Mouse (Mus musculus) gastrocnemius, postnatal 36 days (tissue): ENCODE measurements at regions not wholly inside any gene's neighbourhood (a gene's known extent, or its start where the extent isn't known, plus 50 kb on each side); places are given as distances from the start of the nearest gene placed in this dataset.

ENCODE experiments used
- DNase-seq, 2 experiments: peaks; one replicate each; pipeline ENCODE4 v3.0.0; 2022
- intact Hi-C: fragments of 180-260 bp; cut with DNase I; formaldehyde crosslinking; loops from one replicate; pipeline ENCODE4 v1.15.1; 2025

DNA sequence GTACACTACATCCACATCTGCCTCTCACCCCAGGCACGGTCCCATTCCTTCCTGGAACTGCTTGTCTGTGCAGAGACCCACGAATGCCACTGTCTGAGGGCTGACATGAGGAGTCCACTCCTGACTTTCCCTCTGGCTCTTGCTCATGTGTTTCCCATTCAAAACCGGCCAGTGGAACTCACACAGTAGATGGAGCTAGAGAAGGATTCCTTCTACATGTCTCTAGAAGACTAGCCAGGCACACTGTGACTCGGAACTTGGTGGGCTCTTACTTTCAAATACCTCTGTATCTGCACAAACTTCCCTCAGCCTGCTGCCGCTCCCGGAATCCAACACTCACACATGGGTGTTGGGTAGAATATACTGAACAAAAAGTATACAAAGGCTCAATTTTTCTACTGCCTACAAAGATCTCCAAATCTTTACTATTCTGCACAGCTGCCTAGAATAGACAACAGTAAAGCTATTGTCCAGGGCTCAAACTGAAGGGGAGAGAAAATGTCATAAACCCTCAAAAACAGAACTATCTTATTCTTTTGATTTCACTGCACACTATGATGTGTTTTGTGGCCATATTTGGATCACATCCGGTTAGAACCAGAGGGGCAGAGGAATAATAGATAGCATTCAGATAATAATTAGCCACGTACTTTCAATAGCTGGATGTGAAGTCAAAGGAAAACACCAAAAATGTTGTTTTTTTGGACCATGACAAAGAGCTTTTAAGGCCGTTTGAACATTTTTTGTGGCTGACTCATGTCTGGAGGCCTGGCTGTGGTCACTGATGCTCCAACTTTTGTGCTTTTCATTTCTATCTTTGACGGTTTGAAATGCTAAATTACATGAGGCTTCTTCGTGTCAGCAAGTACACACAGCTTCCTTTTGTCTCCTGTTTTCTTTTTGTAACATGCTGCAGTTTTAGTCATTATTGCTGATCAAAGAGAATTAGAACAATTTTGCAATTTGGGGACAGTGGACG is 164.3 kb upstream of the Foxd3 start:
- no peak for DNase-seq
- intact Hi-C loops, result no loop called here

DNA sequence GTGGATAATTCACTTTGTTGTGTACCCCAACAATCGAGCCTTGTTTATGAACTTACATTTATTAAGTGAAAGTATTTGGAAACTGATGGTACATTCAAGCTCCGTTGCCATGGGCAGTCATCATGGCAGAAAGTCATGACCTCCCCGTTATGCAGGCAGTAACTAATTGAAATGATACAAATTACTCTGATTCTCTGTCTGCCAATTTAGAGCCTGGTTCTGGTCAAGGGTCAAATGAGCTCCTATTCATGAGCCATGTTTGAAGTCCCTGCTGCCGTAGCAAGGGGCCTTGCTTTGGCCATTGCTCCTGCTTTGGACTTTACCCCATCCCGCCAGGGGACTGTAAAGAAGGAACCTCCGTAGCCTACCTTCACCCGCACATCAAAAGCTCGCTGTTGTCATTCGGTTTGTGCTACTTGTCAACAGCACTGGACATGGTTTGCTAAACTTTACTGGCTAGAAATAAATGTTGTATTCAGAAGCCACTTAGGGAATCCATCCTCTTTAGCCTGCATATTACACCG is 152.8 kb upstream of the Foxd3 start:
- intact Hi-C loops, result no loop called here
- DNase-seq, result no peak

DNA sequence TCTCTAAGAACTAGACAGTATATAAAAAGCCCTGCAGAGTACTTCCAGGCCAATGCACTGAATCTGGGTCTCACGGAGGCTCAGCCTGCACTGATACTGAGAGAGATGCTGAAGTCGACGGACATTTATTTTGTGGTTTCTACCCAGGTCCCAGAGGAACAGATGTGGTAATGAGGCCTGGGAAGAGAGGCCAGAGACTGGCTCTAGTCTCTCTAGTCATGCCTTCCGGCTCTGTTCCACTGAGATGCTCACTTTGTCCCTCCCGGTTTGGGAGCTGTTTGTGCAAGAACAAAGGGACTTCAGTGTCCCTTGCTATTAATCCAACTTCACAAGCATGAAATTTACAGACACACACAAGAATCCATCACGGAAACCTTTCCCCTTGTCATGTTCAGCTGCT is 144.1 kb upstream of the Foxd3 start:
- intact Hi-C loops, result no loop called here

DNA sequence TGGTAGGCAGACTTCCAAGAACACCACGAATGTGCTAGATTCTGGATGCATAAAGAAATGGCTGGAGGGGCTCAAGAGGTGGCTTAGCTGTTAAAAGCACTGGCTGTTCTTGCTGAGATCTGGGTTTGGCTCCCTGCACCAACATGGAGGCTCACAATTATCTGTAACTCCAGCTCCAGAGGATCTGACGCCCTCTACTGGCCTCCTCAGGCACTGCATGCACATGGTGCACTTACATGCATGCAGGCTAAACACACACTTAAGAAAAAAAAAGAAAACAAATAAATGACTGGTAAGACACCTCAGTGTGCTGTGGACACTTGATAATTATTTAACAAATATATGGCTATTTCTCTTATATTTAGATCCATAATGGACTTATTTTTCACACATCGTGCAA is 139.2 kb upstream of the Foxd3 start:
- intact Hi-C loops, result no loop called here
- no peak for DNase-seq

More for the DNA sequence above, 144.1 kb upstream of the Foxd3 start:
- DNase-seq, result no peak

GRCm38 (mm10) chr4:99527441-99527840 is 128.7 kb upstream of the Foxd3 start:
- intact Hi-C loops, result no loop called here
- no peak for DNase-seq

DNA sequence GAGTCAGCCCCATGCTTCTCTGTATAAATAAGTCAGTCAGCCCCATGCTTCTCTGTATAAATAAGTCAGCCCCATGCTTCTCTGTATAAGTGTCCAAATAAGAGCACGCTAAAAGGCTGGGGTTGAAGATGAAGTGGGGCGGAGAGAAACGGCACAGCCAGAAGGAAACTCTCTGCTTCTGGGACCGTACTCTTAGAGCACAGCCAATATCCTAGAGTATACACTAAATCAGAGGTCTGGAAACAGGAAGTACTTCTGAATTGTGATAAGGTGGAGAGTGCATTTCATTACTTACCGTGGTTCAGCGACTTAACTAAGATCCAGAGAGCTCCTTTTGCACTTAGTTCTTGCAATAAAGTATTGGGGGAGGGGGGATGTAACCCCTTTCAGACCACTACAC is 112.1 kb upstream of the Foxd3 start:
- no peak for DNase-seq
- intact Hi-C loops, result no loop called here

- intact Hi-C loops, result no loop called here
- DNase-seq, result no peak
Measured at GRCm38 (mm10) chr4:99545742-99546141, 110.4 kb upstream of the Foxd3 start.

GRCm38 (mm10) chr4:99557963-99558362 is 98.1 kb upstream of the Foxd3 start:
- DNase-seq, result no peak
- intact Hi-C loops, result no loop called here

DNA sequence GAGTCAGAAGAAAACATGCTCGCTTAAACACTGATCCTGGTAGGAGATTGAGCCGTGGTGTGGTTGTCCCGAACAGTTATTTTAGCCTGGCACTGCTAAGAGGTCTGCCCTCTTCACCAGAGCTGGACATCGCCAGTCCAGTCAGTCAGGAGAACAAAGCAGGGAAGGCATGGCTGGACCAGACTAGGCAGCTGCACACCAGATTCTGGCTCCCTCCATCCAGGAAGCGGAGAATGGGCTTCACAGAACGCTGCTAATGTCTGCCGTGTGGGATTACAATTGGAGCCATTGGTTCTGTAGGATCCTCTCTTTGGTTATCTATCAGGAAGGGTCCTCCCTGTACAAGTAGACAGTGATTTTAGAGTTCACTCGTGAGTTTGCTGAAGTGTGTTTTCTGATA is 95.5 kb upstream of the Foxd3 start:
- intact Hi-C loops, result no loop called here

DNA sequence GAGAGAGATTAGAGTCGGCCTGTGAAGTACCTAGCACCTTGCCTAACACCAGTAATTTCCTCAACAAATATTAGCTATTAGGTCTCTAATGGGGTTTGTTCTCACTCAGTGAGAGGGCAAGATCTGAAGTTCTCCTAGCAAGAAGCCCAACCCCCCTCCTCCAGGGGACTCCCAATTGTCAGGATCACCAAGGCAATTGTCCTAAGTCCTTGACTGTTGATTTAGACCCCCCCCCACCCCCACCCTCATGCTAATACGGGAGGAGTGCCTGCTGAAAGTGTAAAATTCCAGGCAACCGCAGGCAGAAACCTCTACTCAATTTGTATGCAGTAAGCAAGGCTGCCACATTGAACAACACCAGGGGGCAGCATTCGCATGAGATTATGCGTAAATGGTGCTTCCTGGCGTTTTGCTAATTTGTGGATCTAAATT is 94.6 kb upstream of the Foxd3 start:
- intact Hi-C loops, result no loop called here

More for the DNA sequence above, 95.5 kb upstream of the Foxd3 start:
- no peak for DNase-seq

DNA sequence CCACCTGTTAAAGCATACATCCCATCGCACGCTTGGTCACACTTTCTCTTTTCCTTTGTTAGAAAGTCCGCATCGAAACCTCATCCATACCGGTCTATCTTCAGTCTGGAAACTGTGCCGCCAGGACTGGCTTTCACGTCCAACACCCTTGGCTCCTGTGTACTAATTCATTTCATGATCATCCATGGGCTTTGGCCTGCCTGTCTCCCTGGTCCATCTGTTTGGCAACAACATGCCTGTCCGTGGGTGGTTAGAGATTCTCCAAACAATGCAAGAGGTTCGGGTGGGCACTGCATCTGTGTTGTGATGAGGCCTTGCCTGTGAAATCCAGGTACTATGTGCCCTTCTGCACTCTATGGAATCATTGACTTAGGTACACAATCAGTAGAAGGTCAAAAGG is 90.7 kb upstream of the Foxd3 start:
- DNase-seq, result no peak
- intact Hi-C loops, result no loop called here

More for the DNA sequence above, 94.6 kb upstream of the Foxd3 start:
- DNase-seq, result no peak

DNA sequence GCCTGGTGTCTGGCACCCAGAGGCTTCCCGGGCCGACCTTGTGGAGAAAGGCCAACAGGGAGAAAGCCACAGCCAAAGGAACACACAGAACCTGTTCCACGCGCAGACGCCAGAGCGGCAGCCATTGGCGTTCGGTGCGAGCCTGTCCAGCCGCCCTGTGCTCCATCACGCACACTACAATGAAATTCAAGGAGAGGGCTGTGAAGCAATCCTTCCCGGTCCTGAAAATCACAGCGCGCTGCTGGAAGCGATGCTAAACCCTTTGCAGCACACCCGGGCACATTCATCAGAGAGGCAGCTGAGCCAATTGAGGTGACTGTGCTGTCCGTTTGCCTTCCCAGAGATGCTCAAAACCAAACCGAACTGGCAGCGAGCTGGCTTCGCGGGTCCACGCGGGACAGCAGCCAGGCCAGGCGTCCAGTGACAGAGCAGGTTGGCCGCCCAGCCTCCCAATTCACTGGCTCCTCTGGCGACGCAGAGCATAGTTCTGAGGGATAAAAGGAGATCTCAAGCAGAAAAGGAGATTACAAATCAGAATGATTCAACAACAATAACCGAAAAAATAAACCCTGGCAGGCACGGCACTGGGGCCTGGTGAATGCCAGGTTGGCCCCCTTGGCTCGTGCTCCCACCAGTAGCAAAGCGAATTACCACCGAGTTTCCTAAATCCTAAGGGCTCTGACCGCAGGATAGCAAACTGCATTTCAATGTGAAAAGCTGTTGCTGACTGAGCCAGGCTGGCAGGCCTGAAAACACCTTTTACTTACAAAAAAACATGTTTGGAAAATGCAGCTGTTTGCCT is 83.1 kb upstream of the Foxd3 start:
- intact Hi-C loops, result no loop called here
- DNase-seq, result peak; percentile 11 to 21

- no peak for DNase-seq
- intact Hi-C loops, result no loop called here
Measured at GRCm38 (mm10) chr4:99574021-99574531, 82.0 kb upstream of the Foxd3 start.

DNA sequence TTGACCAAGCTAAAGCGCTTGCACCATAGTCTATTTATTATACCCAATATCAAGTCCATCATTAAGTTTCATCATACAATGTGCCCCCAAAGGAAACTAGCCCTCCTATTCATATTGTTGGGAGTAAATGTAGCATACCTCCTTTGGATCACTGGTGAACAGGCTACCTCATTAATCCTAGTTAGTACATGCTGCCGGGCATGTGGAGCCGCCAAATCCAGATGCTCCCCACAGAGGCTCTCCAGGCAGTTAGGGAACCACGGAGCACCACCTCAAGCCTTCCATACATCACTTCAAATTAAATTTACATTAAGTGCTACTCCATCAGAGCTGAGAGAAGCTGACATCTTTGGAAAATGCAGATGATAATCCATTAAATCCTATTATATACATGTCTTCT is 81.1 kb upstream of the Foxd3 start:
- intact Hi-C loops, result no loop called here

GRCm38 (mm10) chr4:99597781-99598180 is 58.3 kb upstream of the Foxd3 start:
- intact Hi-C loops, result no loop called here
- no peak for DNase-seq

More for the DNA sequence above, 81.1 kb upstream of the Foxd3 start:
- no peak for DNase-seq

GRCm38 (mm10) chr4:99600741-99601140 is 55.4 kb upstream of the Foxd3 start:
- DNase-seq, result no peak
- intact Hi-C loops, result no loop called here

DNA sequence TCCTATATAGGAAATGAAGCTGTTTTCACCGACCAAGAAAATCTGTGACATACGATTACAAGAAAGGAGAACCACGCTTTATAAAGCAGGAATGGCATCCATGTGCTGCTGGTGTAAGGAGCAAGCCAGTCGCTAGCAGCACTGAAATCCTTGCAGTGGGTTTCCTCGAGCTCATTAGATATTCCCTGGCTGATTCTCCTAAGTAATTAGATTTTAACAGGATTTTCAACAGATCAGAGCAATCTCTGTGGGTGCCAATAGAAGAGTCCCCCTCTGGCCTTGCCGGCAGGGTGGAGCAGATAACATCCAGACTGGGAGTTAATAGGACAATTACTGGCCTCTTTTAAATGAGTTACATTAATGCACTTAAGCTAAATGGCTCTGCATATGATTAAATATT is 54.6 kb upstream of the Foxd3 start:
- no peak for DNase-seq
- intact Hi-C loops, result no loop called here
